Mouse (Mus musculus): ENCODE data around the gene Tlr11.

Tlr11 gene

DNA sequence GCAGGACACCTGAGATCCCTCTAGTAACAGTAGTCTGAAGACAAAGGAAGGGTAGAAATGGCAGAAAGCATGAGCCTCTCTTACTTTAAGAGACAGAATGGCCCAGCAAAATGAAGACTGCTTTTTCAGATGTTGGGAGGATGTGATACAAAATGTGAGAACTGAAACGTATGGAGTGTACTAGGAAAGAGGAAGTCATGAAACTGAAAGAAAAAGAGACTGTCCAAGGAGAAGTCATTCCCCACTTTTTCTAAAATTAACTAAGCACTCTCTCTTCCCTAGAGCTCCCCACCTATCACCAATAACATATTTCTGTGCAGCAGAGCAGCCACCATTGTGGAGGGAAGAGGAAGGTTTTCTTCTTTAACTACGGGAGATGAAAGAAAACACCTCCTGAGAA, at the start of gene Tlr11:
Gene Tlr11, plus strand, starts transcription at position 322 of the 400 bp plus-strand sequence.
- no peak for DNase-seq

DNA sequence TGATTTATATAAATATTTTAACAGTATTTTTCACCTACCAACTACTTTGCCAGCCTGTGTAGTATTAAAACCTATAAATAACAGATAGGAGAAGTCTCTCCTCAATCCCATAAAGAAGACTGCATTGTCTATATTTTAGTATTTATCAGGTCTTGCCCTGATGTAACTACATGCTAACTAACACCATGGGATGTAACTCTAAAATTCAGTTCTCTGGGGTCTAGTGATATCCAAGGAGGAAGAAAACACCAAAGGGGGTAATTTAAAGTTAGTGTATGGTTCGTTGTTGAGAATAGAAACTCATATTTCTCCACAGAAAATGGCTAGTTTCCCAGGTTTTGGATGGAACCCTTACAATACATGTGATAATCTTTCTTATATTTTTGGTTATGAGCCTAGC, 31.1 kb upstream of the Tlr11 start, which contains the start of gene Olfr734:
Gene Olfr734, minus strand, starts transcription at position 101 of the 400 bp plus-strand sequence.
- DNase-seq = no peak

DNA sequence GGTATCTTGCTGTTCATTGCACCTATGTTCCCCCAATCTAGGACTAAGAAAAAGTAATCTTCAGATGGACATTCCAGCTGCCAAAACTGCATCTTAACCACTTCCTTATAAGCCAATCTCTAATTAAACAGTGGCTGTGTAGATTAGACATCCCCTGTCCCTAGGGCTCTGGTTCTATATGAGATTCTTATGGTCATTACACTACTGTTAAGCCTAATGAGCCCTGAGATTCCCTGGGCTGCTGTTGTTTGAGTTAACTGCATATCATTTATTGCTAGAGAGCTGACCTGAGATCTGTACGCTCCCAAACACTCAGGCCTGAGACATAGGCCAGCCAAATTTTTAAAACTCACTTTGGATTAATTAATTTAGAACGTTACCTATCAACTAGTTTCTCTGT, 8.9 kb upstream of the Tlr11 start, which contains the start of gene Olfr735:
Gene Olfr735, minus strand, starts transcription at position 77 of the 400 bp plus-strand sequence.
- no peak for DNase-seq

DNA sequence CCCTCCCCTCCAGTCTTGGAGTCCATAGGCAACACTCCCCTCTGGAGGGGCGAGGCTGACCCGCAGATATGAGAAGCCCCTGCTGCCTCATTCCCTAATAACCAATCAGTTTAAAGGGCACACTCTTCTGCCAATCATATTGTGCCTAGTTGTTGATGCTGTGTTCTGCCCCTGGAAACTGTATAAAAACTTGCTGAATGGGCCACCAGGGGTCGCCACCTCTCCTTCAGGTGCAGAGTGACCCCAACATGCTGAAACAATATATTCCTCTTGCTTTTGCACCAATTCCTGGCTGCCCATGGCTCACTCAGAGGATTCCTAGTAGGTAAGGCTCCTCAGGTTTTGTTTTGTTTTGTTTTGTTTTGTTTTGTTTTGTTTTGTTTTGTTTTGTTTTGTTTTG, 5.3 kb upstream of the Tlr11 start:
- peak; percentile 12 for DNase-seq

DNA sequence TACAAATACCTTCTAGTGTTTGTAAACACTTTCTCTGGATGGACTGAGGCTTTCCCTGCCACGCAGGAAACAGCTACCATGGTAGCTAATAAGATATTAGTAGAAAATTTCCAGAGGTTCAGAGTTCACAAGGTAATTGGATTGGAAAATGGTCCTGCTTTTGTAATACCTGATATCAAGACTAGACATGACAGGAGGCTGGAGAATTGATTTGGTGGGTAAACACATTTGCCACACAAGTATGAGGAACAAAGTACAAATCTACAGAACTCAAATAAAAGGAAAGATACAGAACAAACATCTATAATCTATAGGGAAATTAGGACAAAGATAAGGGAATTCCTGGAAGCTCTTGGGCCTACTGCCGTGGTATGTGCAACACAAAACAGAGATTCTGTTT, 989 bp upstream of the Tlr11 start:
- no peak for DNase-seq

DNA sequence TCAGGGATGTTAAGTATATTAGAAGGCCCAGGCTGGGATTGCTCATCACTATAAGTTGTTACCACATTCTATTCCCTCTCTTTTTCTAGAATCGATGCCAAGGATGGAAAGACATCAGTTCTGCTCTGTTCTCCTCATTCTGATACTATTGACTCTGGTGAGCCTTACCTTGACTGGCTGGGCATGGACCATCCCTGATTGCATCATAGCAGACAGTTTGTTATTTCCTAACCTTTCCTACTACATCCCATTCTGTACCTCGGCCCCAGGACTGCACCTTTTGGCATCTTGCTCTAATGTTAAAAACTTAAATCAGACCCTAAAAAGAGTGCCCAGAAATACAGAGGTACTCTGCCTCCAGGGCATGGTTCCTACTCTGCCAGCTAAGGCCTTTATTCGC, 2.8 kb downstream of the Tlr11 start:
- no peak for DNase-seq

DNA sequence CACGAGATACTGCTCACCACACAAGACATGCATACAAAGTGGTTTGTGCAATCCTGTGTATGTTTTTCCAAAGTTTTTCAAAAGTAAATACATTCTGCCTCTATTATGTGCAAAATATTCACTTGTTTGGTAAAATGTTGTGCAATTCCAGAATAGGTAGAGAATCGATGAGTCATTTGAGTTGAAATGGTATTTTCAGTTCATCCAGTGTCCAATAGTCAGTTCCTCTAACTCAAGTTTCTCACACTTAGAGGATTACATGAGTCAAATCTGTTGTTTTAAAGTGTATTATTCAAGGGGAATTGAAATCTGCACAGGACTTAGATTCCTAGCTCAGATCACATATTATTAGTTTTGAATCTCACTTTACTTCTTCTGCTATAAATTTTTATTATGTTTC, 5.8 kb downstream of the Tlr11 start:
- DNase-seq = no peak

DNA sequence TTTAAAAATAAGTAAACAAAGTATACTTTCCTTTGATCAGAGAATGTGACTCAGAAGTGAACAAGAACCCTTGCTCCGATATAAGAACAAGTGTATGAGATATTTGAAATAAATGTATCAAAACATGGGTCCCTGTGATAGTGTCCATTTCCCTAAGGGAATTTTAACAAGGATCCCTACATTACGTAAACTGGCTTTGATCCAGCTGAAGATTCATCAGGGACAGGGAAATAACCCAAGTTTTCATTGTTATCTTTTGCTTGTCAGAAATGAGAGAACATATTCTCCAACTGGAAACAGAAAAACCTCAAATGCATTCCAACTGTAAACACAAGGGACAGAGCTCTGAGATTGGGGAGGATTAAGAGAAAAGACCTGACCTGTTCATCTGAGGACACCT, 23.1 kb downstream of the Tlr11 start, which contains the start of gene Olfr736:
Gene Olfr736, plus strand, starts transcription at position 301 of the 400 bp plus-strand sequence.
- no peak for DNase-seq

DNA sequence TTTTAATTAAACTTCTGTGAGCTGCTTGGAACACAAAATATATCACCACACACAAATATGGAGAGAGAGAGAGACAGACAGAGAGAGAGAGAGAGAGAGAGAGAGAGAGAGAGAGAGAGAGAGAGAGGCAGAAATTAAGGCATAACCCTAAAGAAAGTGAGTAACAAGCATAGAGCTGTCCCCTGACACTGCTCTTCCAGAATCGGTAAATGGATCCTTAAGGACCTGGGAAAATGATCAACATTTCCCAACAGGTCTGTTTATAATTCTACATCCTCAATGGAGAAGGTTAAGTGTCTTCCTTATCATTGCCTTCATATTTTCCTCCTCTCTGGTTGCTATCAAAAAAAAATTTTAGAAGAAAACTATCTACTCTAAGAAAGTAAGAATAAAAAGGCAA, 49.6 kb downstream of the Tlr11 start, which contains the start of gene Olfr738:
Gene Olfr738, plus strand, starts transcription at position 301 of the 400 bp plus-strand sequence.
- no peak for DNase-seq
